Mouse (Mus musculus): ENCODE data around the gene Fancc.

- TF ChIP-seq CTCF (conservative IDR thresholded peaks at IDR 0.05; ENCODE audit: insufficient read depth, insufficient read length, low read depth, low read length) (no peak), POLR2A (IDR thresholded peaks at IDR 0.05; ENCODE audit: low read depth, low read length) (no peak)
Measured at GRCm38 (mm10) chr13:63247041-63247440, 250.0 kb downstream of the Fancc start.

All from kidney, adult 2 months (tissue).